Mouse (Mus musculus): ENCODE data around the gene Trp53tg5.

DNA sequence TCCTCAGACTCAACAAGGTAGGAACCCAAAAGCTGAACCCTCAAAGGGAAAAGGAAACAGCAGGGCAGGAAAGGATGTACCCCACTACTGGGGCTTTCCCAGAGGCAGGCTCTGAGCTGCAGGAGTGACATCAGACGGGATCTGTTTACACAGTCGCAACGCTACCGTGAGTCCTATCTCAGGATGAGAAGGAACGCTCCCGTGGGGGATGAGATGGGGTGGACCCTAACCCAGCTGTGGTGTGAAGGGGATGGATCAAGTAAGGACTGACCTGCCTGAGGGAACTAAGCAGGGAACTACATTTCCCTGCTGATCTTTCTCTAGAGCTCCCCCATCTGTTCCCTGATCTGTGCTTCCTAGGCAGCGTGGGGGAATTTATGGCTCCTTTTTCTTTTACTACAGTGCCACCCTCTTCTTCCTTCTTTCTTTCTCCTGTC, 16.6 kb downstream of the Trp53tg5 start, which contains the start of gene Sys1:
- no peak for TF ChIP-seq CTCF (IDR thresholded peaks at IDR 0.05; ENCODE audit: low read depth, low read length)
- TF ChIP-seq POLR2A (IDR thresholded peaks at IDR 0.05; ENCODE audit: insufficient read depth, low read length): no peak
- TF ChIP-seq EP300 (IDR thresholded peaks at IDR 0.05; ENCODE audit: insufficient read depth, low read depth, low read length): no peak
